In the genomic region with DNA sequence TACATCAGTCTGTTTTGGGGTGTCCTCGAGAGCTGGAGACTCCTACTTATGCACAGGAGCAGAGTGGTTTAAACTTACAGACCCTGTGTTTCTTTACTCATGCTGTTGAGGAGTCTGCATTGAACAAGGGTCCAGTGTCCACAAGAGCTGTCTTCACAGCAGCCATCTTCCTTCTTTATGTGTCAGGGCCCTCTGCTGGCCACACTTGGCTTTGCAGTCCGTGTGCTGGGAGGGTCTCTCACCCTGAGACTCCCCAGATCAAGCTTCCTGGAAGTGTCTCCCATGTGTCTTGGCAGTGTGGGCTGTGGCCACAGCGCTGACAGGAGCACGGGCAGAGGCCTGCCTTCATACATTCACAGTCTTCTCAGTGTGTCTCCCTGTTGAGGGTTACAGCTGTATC, we compare ENCODE assay signal across 10 mouse cellular contexts. TPM values are rescaled to one million over a fixed set of nuclear protein-coding genes. Genes with fewer than 3 reads are reported as not detected.
DNase-seq lines count a peak whose midpoint lies in the region; ATAC-seq and TF ChIP-seq lines count a peak whose summit lies in the region.
"Had no signal": no experiment of that assay in that cellular context is flagged by ENCODE, and none has a peak within 500 bp of the region (broad histone marks: within the 10 kb centered on the region; RNA-seq: fewer than 3 reads in every experiment).

No protein-coding gene starts in this region.

- peak; percentile 74 for TF ChIP-seq CTCF in Patski (IDR thresholded peaks at IDR 0.05)

- H3K4me2 ChIP-seq in heart, embryonic 11.5 days, result no peak overlapping the region
- no peak overlapping the region for H3K4me2 ChIP-seq in embryonic facial prominence, embryonic 11.5 days (ENCODE audit: low read depth, low read length)
- H3K4me2 ChIP-seq: liver, embryonic 13.5 days had no signal

- H3K4me3 ChIP-seq in heart, embryonic 11.5 days (ENCODE audit: low read depth, low read length), result no peak overlapping the region
- H3K4me3 ChIP-seq in embryonic facial prominence, embryonic 11.5 days (ENCODE audit: low read depth, low read length), result no peak overlapping the region
- H3K4me3 ChIP-seq: erythroblast, embryonic 14.5 days; liver, embryonic 13.5 days had no signal

- DNase-seq in heart, postnatal 25 days (ENCODE audit: low spot score), result no peak
- DNase-seq in A20 (ENCODE audit: low read depth, low spot score), result peak; percentile 50
- DNase-seq in Patski (ENCODE audit: low read depth, low spot score), result no peak
- DNase-seq in embryonic facial prominence, embryonic 11.5 days (ENCODE audit: low spot score), result peak; percentile 74
- DNase-seq in kidney, postnatal 25 days, result peak; percentile 40 to 47
- DNase-seq in natural killer cell, adult 2 months (ENCODE audit: low spot score in 2 of 2), result peak; percentile 2 to 8
- no peak for DNase-seq in Muller cell, postnatal 12 days (ENCODE audit: inconsistent ontology term)
- DNase-seq: liver, embryonic 13.5 days had no signal

- H3K4me1 ChIP-seq in heart, embryonic 11.5 days (ENCODE audit: control insufficient read depth, insufficient read depth, low read length), result no peaks in the 10 kb centered on the region
- H3K4me1 ChIP-seq in embryonic facial prominence, embryonic 11.5 days (ENCODE audit: control insufficient read depth, insufficient read depth, low read length), result no peaks in the 10 kb centered on the region
- H3K4me1 ChIP-seq: liver, embryonic 13.5 days had no signal

- no peaks in the 10 kb centered on the region for H3K36me3 ChIP-seq in heart, embryonic 11.5 days (ENCODE audit: control insufficient read depth, insufficient read depth, low read length)
- H3K36me3 ChIP-seq in embryonic facial prominence, embryonic 11.5 days (replicated peaks; ENCODE audit: control insufficient read depth, insufficient read depth, low read depth, low read length), result no peaks in the 10 kb centered on the region
- H3K36me3 ChIP-seq: liver, embryonic 13.5 days had no signal

- WGBS in heart, embryonic 11.5 days (ENCODE audit: insufficient replicate concordance), result 23% methylated on average over 4 of the region's 4 CpGs
- 18% methylated on average over 4 of the region's 4 CpGs for WGBS in embryonic facial prominence, embryonic 11.5 days

- H3K9me3 ChIP-seq in heart, embryonic 11.5 days (replicated peaks; ENCODE audit: control insufficient read depth, low read length), result no peaks in the 10 kb centered on the region
- H3K9me3 ChIP-seq in embryonic facial prominence, embryonic 11.5 days (replicated peaks; ENCODE audit: control insufficient read depth, low read length), result no peaks in the 10 kb centered on the region
- H3K9me3 ChIP-seq: liver, embryonic 13.5 days had no signal

- no peak overlapping the region for H3K27ac ChIP-seq in heart, embryonic 11.5 days (ENCODE audit: low read depth, low read length)
- H3K27ac ChIP-seq in embryonic facial prominence, embryonic 11.5 days (replicated peaks; ENCODE audit: low read depth, low read length), result no peak overlapping the region
- H3K27ac ChIP-seq: liver, embryonic 13.5 days had no signal

- in situ Hi-C loops in Patski (cut with MboI; ENCODE audit: low pct_unique_long_range_greater_than_20kb), result loop anchor here (5.0 kb wide), 1 partner anchor 122 kb away; no protein-coding TSS in a partner anchor

- intact Hi-C loops in heart, postnatal 25 days (cut with DNase I), result loop anchor here (2.0 to 5.0 kb wide), 2 partner anchors 47 to 123 kb away; a partner anchor contains a TSS

- POLR2A ChIA-PET in Patski (lab: Charles Lee), result no interaction called here

- no peak overlapping the region for H3K9ac ChIP-seq in heart, embryonic 11.5 days (ENCODE audit: low read depth, low read length)
- no peak overlapping the region for H3K9ac ChIP-seq in embryonic facial prominence, embryonic 11.5 days (replicated peaks; ENCODE audit: low read length)
- H3K9ac ChIP-seq: liver, embryonic 13.5 days had no signal

- CTCF ChIA-PET in Patski (lab: Charles Lee), result no interaction called here

- peak; percentile 10; the same call in 1 of the 2 replicates for ATAC-seq in heart, embryonic 11.5 days (replicated peaks; ENCODE audit: insufficient number of reproducible peaks, low FRiP score, low TSS enrichment)
- no peak for ATAC-seq in Patski
- ATAC-seq in embryonic facial prominence, embryonic 11.5 days (replicated peaks; ENCODE audit: insufficient number of reproducible peaks, low FRiP score, low TSS enrichment, low read depth), result peak; percentile 78

- no peaks in the 10 kb centered on the region for H3K27me3 ChIP-seq in heart, embryonic 11.5 days (ENCODE audit: control insufficient read depth, insufficient read depth, low read length)
- no peaks in the 10 kb centered on the region for H3K27me3 ChIP-seq in Patski
- no peaks in the 10 kb centered on the region for H3K27me3 ChIP-seq in embryonic facial prominence, embryonic 11.5 days (ENCODE audit: control insufficient read depth, insufficient read depth, low read length)
- H3K27me3 ChIP-seq: liver, embryonic 13.5 days had no signal

RNA-seq across cellular contexts. Expression of a gene that starts 48.0 kb away (rescaled TPM):
- polyA plus RNA-seq in heart, embryonic 11.5 days (2014; fragmentation: Nextera tagmentation; extraction: Ambion mirVana), result 14.9 and 17.4 TPM in 2 replicates
- 10 to 100 TPM in 1 of 2 experiments, 1 to 10 TPM in 1; 8.4 to 10.3 TPM for total RNA-seq in heart, postnatal 25 days (2021)
- polyA plus RNA-seq in Patski (2021), result 15.1 TPM
- 24.8 and 27.9 TPM in 2 replicates for polyA plus RNA-seq in embryonic facial prominence, embryonic 11.5 days (2014; fragmentation: Nextera tagmentation; extraction: Ambion mirVana)

Comparison
In these comparisons a context has a peak if more than half of its experiments do, and no peak if none do; other contexts are left out.
1. DNase-seq: peak in A20 (single experiment), embryonic facial prominence, embryonic 11.5 days (single experiment), kidney, postnatal 25 days (2 of 2) and natural killer cell, adult 2 months (2 of 2); none in heart, postnatal 25 days (single experiment), Patski (single experiment) and Muller cell, postnatal 12 days (single experiment).